Mouse (Mus musculus) hindbrain, embryonic 13.5 days (tissue): Measurements from ENCODE around the gene Mecr. TPM values are rescaled to one million over a fixed set of nuclear protein-coding genes. Genes with fewer than 3 reads are reported as not detected.

ENCODE experiments used
- ATAC-seq: fragments of 200-750 bp; cut with Nextera tagmentation; 2 replicates; pipeline ENCODE4 v1.8.0; 2017; ENCODE audit warnings: moderate TSS enrichment; ENCODE audit not compliant: low FRiP score
- H3K27ac ChIP-seq: fragments of 300-500 bp; sonication (generic); 2 replicates; pipeline ENCODE4 v1.5.1; 2015; ENCODE audit warnings: inconsistent platforms, mild to moderate bottlenecking, moderate library complexity
- H3K27me3 ChIP-seq: fragments of 300-500 bp; sonication (generic); 2 replicates; pipeline ENCODE4 v1.6.1; 2015; ENCODE audit warnings: mild to moderate bottlenecking, inconsistent platforms
- H3K36me3 ChIP-seq: fragments of 300-500 bp; sonication (generic); 2 replicates; pipeline ENCODE4 v1.6.1; 2015; ENCODE audit warnings: mild to moderate bottlenecking, inconsistent platforms
- H3K4me1 ChIP-seq: fragments of 300-500 bp; sonication (generic); replicated peaks from 2 replicates; pipeline ENCODE4 v1.6.1; 2015; ENCODE audit warnings: inconsistent platforms
- H3K4me2 ChIP-seq: fragments of 300-500 bp; sonication (generic); 2 replicates; pipeline ENCODE4 v1.6.1; 2015; ENCODE audit warnings: inconsistent platforms, mild to moderate bottlenecking, moderate library complexity
- H3K4me3 ChIP-seq: fragments of 300-500 bp; sonication (generic); 2 replicates; pipeline ENCODE4 v1.5.1; 2015; ENCODE audit warnings: mild to moderate bottlenecking, inconsistent platforms
- H3K9ac ChIP-seq: fragments of 300-500 bp; sonication (generic); 2 replicates; pipeline ENCODE4 v1.6.1; 2015; ENCODE audit warnings: mild to moderate bottlenecking, inconsistent platforms
- H3K9me3 ChIP-seq: fragments of 300-500 bp; sonication (generic); 2 replicates; pipeline ENCODE4 v1.6.1; 2016; ENCODE audit warnings: inconsistent platforms
- WGBS: fragments of 180-500 bp; shearing (Covaris S2); methylation state at CpG from one replicate; pipeline ENCODE4 v1.1.7; 2015; 5-methylcytosine and 5-hydroxymethylcytosine counted together
- polyA plus RNA-seq: library from polyadenylated mRNA; unstranded; fragments of >200 nt; fragmentation: Nextera tagmentation; extraction: Ambion mirVana; gene quantifications from 2 replicates; pipeline ENCODE4 v1.2.1, GENCODE M21; 2015

The Mecr gene
- polyA plus RNA-seq, 1 experiment from 2014 or later = 38.5 TPM

GRCm38 (mm10) chr4:131818926-131819325 is 24.3 kb upstream of the Mecr start:
- H3K9ac ChIP-seq = no peak overlapping the region
- no peak overlapping the region for H3K27ac ChIP-seq
- H3K36me3 ChIP-seq = no peaks in the 10 kb centered on the region
- H3K4me2 ChIP-seq = no peak overlapping the region
- WGBS = 58% methylated on average over 23 of the region's 23 CpGs
- H3K27me3 ChIP-seq = 0 out of 2 replicates have a peak, but pooled peaks cover 19% of the 10 kb centered on the region
- ATAC-seq = no peak
- H3K9me3 ChIP-seq = no peaks in the 10 kb centered on the region
- peaks cover 14% of the 10 kb centered on the region for H3K4me1 ChIP-seq
- H3K4me3 ChIP-seq = no peak overlapping the region

- Histone ChIP-seq H3K4me3 (no peak overlapping the region), H3K9ac (0 out of 2 replicates have a peak overlapping the region, but pooled peaks have one; percentile 13), H3K9me3 (no peaks in the 10 kb centered on the region), H3K27me3 (0 out of 2 replicates have a peak, but pooled peaks cover 19% of the 10 kb centered on the region), H3K4me1 (peaks cover 23% of the 10 kb centered on the region), H3K4me2 (no peak overlapping the region), H3K36me3 (no peaks in the 10 kb centered on the region), H3K27ac (no peak overlapping the region)
- ATAC-seq = 0 out of 2 replicates have a peak, but pooled peaks have one; percentile 28
- 27% methylated on average over 16 of the region's 16 CpGs for WGBS
These were observed 22.0 kb upstream of the Mecr start for GRCm38 (mm10) chr4:131821161-131821731.

GRCm38 (mm10) chr4:131822583-131822982 is 20.7 kb upstream of the Mecr start:
- H3K9me3 ChIP-seq = no peaks in the 10 kb centered on the region
- 0 out of 2 replicates have a peak, but pooled peaks cover 19% of the 10 kb centered on the region for H3K27me3 ChIP-seq
- WGBS = 94% methylated on average over 3 of the region's 3 CpGs
- H3K36me3 ChIP-seq = no peaks in the 10 kb centered on the region
- no peak for ATAC-seq
- H3K27ac ChIP-seq = no peak overlapping the region
- no peak overlapping the region for H3K4me2 ChIP-seq
- peaks cover 32% of the 10 kb centered on the region for H3K4me1 ChIP-seq
- no peak overlapping the region for H3K4me3 ChIP-seq
- H3K9ac ChIP-seq = no peak overlapping the region

GRCm38 (mm10) chr4:131824939-131825338 is 18.3 kb upstream of the Mecr start:
- Histone ChIP-seq H3K9me3 (no peaks in the 10 kb centered on the region), H3K4me1 (peaks cover 32% of the 10 kb centered on the region), H3K4me3 (no peak overlapping the region), H3K9ac (0 out of 2 replicates have a peak overlapping the region, but pooled peaks have one; percentile 19), H3K4me2 (no peak overlapping the region), H3K27ac (no peak overlapping the region), H3K27me3 (0 out of 2 replicates have a peak, but pooled peaks cover 9% of the 10 kb centered on the region), H3K36me3 (no peaks in the 10 kb centered on the region)
- ATAC-seq = no peak
- 24% methylated on average over 3 of the region's 3 CpGs for WGBS

- no peak overlapping the region for H3K9ac ChIP-seq
- H3K27me3 ChIP-seq = peaks cover 7% of the 10 kb centered on the region
- ATAC-seq = no peak
- 44% methylated on average over 8 of the region's 8 CpGs for WGBS
- no peak overlapping the region for H3K4me2 ChIP-seq
- H3K36me3 ChIP-seq = no peaks in the 10 kb centered on the region
- H3K4me3 ChIP-seq = no peak overlapping the region
- H3K4me1 ChIP-seq = peaks cover 34% of the 10 kb centered on the region
- no peaks in the 10 kb centered on the region for H3K9me3 ChIP-seq
- H3K27ac ChIP-seq = no peak overlapping the region
These were observed 17.4 kb upstream of the Mecr start for GRCm38 (mm10) chr4:131825830-131826229.

- Histone ChIP-seq H3K9ac (no peak overlapping the region), H3K4me1 (peaks cover 24% of the 10 kb centered on the region), H3K4me3 (no peak overlapping the region), H3K27me3 (peaks cover 10% of the 10 kb centered on the region), H3K27ac (no peak overlapping the region), H3K4me2 (no peak overlapping the region), H3K36me3 (no peaks in the 10 kb centered on the region), H3K9me3 (no peaks in the 10 kb centered on the region)
- ATAC-seq = no peak
- 19% methylated on average over 6 of the region's 6 CpGs for WGBS
These were observed 16.4 kb upstream of the Mecr start for GRCm38 (mm10) chr4:131826905-131827304.

- no peak overlapping the region for H3K27ac ChIP-seq
- 81% methylated on average over 8 of the region's 8 CpGs for WGBS
- H3K4me3 ChIP-seq = no peak overlapping the region
- H3K4me2 ChIP-seq = no peak overlapping the region
- H3K9ac ChIP-seq = no peak overlapping the region
- H3K27me3 ChIP-seq = peaks cover 13% of the 10 kb centered on the region
- H3K9me3 ChIP-seq = no peaks in the 10 kb centered on the region
- H3K36me3 ChIP-seq = no peaks in the 10 kb centered on the region
- ATAC-seq = no peak
- peaks cover 27% of the 10 kb centered on the region for H3K4me1 ChIP-seq
These were observed 14.1 kb upstream of the Mecr start for GRCm38 (mm10) chr4:131829123-131829522.

- 80% methylated on average over 5 of the region's 5 CpGs for WGBS
- Histone ChIP-seq H3K4me3 (no peak overlapping the region), H3K27me3 (peaks cover 36% of the 10 kb centered on the region), H3K36me3 (no peaks in the 10 kb centered on the region), H3K9me3 (no peaks in the 10 kb centered on the region), H3K27ac (no peak overlapping the region), H3K9ac (no peak overlapping the region), H3K4me2 (no peak overlapping the region), H3K4me1 (peaks cover 27% of the 10 kb centered on the region)
- ATAC-seq = no peak
These were observed 11.7 kb upstream of the Mecr start for GRCm38 (mm10) chr4:131831546-131832045.

- ATAC-seq = no peak
- H3K27me3 ChIP-seq = peaks cover 49% of the 10 kb centered on the region
- no peak overlapping the region for H3K4me3 ChIP-seq
- H3K27ac ChIP-seq = no peak overlapping the region
- 82% methylated on average over 3 of the region's 3 CpGs for WGBS
- no peak overlapping the region for H3K9ac ChIP-seq
- H3K4me1 ChIP-seq = peaks cover 33% of the 10 kb centered on the region
- no peaks in the 10 kb centered on the region for H3K9me3 ChIP-seq
- H3K4me2 ChIP-seq = no peak overlapping the region
- H3K36me3 ChIP-seq = no peaks in the 10 kb centered on the region
These were observed 10.4 kb upstream of the Mecr start for GRCm38 (mm10) chr4:131832759-131833407.

GRCm38 (mm10) chr4:131833971-131834609 is 9.2 kb upstream of the Mecr start:
- H3K27me3 ChIP-seq = peaks cover 56% of the 10 kb centered on the region
- no peak overlapping the region for H3K4me3 ChIP-seq
- peak overlapping the region; percentile 46 for H3K9ac ChIP-seq
- ATAC-seq = no peak
- no peak overlapping the region for H3K4me2 ChIP-seq
- H3K9me3 ChIP-seq = no peaks in the 10 kb centered on the region
- H3K36me3 ChIP-seq = no peaks in the 10 kb centered on the region
- peaks cover 40% of the 10 kb centered on the region for H3K4me1 ChIP-seq
- 30% methylated on average over 9 of the region's 9 CpGs for WGBS
- H3K27ac ChIP-seq = no peak overlapping the region

- under 1% methylated on average over 39 of the region's 39 CpGs for WGBS
- Histone ChIP-seq H3K27me3 (peaks cover 68% of the 10 kb centered on the region), H3K4me1 (peaks cover 34% of the 10 kb centered on the region), H3K9ac (peak overlapping the region; percentile 80), H3K4me2 (peak overlapping the region; percentile 99), H3K27ac (no peak overlapping the region), H3K36me3 (no peaks in the 10 kb centered on the region), H3K9me3 (no peaks in the 10 kb centered on the region), H3K4me3 (peak overlapping the region; percentile 60)
- no peak for ATAC-seq
These were observed 6.9 kb upstream of the Mecr start for GRCm38 (mm10) chr4:131836351-131836881.

GRCm38 (mm10) chr4:131836891-131837491 is 6.3 kb upstream of the Mecr start:
- 0 out of 2 replicates have a peak, but pooled peaks have one; percentile 14 for ATAC-seq
- no peak overlapping the region for H3K27ac ChIP-seq
- no peaks in the 10 kb centered on the region for H3K9me3 ChIP-seq
- H3K36me3 ChIP-seq = no peaks in the 10 kb centered on the region
- H3K4me2 ChIP-seq = peak overlapping the region; percentile 99
- H3K27me3 ChIP-seq = peaks cover 73% of the 10 kb centered on the region
- peaks cover 34% of the 10 kb centered on the region for H3K4me1 ChIP-seq
- peak overlapping the region; percentile 60 for H3K4me3 ChIP-seq
- H3K9ac ChIP-seq = peak overlapping the region; percentile 80
- WGBS = under 1% methylated on average over 68 of the region's 76 CpGs
